Mouse (Mus musculus): ENCODE measurements at regions not wholly inside any gene's neighbourhood (a gene's known extent, or its start where the extent isn't known, plus 50 kb on each side); places are given as distances from the start of the nearest gene placed in this dataset.

DNA sequence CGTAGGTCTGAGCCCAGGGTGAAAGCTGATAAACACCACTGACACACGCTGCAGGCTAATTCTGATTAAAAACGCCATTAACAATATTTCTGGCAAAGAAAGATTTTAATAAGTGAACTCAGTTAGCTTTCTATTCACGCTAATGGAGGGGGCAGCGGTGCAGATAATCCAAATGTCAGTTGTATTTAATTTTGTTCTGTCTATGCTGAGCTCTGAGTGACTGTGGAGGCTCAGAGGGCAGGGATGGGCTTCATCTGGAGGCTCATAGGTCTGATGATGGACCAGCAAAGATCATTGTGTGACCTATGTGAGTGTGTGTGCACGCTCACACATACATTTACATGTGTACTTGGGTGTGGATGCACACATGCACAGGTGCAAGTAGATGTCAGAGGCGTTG, 134.3 kb upstream of the Thsd7b start:
- TF ChIP-seq SIN3A (IDR thresholded peaks at IDR 0.05; ENCODE audit: low read length) (no peak), E2F4 (IDR thresholded peaks at IDR 0.05; ENCODE audit: insufficient replicate concordance, low read depth, low read length) (no peak), CTCF (conservative IDR thresholded peaks at IDR 0.05 in 1 of 2, IDR thresholded peaks at IDR 0.05 in 1 of 2; ENCODE audit: low read depth in 2 of 2, low read length in 2 of 2) (no peak), USF1 (IDR thresholded peaks at IDR 0.05; ENCODE audit: low read depth, low read length) (no peak), HCFC1 (IDR thresholded peaks at IDR 0.05; ENCODE audit: low read depth, low read length) (no peak)

Data from CH12.LX (cell line).